Mouse (Mus musculus) lung, postnatal 14 days (tissue): ENCODE measurements around the gene Hist1h1c.
"Not testable (repeated sequence)": the region's sequence is repeated elsewhere in the genome, so short reads cannot be mapped to it uniquely, and the experiment has no call there.

Experiments
- DNase-seq: peaks from one replicate; pipeline ENCODE4 v3.0.0; 2021

Gene Hist1h1c

DNA sequence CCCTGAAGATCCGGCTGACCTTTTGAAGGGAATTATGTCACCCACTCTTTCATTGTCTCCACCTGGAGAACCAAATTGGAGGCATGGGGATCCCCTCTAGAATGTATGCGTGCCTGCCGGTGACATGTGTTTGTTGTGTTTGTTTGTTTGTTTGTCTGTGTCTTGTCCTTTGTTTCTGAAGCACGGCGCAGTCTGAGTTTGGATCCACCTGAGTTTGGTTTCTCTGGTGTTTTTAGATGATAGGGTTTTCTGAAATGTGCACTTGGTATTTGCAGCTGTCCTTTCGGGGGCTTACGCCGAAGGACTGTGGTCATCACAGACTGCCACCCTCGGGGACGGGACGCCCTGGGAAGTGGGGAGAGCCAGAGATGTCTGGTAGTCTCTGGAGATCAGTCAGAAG is 21.4 kb upstream of the Hist1h1c start:
- no peak for DNase-seq

DNA sequence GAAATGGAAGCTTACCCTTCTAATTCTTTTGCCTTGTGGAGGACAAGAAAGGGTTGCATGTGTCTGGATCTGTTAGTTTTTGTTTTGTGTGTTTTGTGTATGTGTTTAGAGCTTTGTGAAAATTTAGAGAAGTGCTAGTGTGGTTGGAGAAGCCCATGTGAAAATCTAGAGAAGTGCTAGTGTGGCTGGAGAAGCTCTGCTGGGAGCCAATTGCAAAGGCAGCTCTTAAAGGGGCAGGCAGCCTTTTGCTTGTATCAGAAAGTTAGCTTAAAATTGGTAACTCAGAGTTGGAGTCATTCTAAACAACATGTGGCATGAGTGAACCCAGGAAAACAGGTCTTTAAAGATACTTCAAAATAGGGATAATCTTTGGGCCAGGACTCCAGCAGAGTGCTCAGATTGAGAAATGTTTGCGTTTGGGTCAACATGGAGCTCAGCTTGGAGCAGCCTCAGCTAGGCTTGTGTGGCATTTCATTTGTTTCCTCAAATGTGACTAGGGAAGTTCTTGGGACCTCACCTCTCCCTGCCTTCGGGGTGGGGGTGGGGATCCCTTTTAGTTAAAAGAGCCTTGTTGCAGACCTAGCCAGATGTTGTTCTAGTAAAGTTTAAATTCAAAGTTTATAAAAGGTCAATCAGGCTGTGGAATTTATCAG is 20.9 kb upstream of the Hist1h1c start:
- not testable (repeated sequence) for DNase-seq

DNA sequence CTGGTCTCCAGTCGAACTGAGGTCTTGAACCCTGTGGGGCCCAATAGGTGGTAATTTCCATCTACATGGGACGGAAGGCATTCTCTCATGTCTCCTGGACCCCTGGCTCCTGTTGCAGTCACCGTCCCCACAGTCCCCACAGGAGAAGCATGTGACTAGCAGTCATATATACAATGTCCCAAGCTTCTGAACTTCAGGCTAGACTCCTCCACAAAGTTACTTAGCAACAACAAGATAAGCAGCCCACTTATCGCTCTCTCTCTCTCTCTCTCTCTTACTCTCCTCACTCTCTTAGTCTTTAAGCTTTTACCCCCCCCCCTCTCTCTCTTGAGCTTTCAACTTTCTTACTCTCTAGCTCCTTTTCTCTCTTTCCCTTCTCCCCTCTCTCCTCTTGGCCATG is 14.4 kb upstream of the Hist1h1c start:
- DNase-seq: no peak

DNA sequence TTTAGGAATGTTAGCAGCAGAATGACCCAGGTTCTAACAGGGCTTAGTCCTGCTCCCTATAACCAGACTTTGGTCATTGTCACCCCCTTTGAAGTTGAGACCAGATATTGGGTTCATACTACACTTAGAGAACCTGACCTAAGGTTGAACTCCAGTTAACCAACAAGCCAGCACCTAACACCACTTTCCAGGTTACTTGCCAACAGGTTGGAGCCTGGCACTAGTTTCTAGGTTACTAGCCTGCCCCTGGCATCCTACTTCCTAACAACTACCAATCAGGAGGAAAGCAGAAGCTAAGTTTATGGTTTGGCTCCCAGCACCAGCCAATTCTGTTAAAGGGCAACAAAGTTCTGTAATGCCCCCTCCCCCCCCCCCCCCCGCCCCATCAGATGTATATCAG is 13.4 kb upstream of the Hist1h1c start:
- DNase-seq: no peak

DNA sequence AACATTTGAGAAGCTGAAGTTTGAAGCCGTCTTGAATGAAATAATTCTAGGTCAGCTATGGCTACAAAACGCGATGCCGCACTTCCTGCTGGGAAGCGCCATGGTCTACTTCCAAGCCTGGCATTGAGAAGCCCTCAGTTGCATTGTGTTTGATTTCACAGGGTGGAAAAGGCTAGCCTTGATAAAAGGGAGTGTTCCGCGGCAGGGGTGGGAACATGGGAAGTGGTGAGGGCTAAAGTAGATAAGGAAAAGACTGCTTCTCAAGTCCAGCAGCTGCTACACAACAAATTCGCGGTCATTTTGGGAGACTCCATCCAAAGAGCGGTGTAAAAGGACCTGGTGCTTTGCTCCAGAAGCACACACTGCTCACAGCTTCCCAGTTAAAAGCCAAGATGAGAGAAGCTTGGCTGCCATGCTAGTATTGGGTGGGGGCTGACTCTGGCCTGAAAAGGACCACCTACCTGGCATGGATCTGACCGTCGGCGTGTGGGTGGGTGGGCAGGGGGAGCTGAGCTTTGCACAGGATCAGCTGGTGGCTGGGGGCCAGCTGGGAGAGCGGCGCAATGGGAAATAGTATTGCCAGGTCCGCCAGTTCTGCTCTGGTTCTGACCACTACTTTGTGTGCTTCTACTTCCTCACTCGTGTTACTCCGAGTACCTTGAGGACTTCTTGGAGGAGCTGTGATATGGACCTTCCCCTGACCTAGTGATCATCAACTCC is 10.0 kb upstream of the Hist1h1c start:
- no peak for DNase-seq

DNA sequence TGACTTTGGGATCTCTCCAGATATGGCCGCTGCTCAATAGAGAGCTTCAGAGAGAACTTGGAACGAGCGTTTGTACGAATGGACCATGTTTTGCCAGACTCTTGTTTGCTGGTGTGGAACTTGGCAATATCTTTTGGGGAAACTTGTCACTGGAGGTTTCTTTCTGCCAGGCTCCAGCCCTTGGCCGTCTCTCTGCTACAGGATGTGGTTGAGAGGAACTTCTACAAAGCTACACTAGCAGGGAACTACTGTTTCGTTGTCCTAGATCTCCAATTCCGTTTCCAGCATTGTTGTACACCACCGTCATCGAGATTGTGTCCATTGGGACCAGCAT is 9.4 kb upstream of the Hist1h1c start:
- no peak for DNase-seq

DNA sequence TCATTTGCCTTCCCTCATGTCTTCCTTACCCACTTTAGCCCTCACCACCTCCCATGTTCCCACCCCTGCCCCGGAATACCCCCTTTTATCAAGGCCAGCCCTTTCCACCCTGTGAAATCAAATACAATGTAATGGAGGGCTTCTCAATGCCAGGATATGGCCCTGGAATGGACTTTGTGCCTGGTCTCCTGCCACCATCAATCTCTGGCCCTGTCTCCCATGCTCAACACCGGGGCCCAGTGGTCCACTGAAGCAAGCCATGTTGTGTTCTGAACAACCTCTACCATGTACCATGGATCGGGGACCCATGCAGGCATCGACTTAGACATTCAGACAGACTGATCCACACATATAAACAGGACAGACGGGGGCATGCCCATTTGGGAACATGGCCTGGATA is 8.9 kb upstream of the Hist1h1c start:
- no peak for DNase-seq

DNA sequence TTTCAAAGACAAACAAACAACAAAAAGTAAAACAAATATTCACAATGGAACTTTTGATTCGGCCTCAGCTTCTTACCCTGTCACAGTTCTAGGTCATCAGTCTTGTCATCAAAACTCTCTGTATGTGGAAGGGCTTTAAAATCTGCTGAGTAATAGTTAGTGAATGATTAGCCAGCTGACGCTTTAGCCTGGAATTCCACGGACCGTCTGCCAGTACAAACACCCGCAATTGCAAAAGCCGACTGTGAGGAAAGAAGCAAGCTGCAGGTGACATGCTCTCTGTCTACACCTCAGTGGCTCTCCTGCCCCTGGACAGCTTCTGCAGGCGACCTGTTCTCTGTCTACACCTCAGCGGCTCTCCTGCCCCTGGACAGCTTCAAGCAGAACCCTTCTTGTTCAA is 8.1 kb upstream of the Hist1h1c start:
- no peak for DNase-seq

DNA sequence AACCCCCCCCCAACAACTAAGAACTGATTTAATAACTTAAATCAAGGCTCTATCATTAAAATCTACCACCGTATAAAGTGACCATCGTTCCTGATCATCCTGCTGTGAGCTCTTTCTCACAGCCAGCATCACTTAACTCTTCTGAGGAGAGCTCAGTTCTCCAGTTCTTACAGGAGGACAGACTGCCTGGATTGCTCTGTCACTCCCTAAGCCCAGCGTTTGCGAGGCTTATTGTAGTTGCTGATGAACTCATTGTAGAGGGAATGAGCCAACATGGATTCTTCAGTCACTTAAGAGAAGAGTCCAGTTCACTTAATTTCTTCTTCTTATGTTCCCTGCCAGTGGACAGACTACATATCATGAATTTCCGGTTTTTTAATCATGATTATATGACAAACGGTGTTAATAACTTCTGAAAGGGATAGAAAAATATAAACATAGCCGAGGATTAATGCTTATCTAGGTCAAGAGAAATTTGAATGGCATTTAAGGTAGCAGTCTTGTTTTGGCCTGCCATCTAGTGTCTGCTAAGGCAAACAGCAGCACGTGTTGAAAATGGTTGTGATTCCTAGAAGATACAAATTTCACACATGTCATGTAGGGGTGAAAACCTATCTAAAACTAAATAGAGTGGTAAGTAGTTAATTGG is 6.3 kb upstream of the Hist1h1c start:
- no peak for DNase-seq

DNA sequence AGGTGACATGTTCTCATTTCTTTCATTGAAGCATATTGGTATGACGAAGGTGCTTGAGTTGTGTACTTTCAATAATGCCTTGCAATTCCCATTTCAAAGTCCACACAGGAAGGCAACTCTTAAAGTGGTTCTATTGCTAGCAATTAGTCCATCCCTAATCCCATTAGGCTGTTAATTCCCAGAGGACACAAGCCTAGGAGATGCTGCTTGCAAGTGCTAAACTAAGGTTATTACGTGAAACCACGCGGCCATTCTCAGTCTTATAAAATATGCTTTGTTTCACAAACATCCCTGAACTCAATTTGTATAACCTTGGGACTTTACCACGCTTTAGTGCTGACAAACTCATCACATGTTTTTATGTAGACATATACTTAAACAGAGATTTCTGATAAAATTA is 1.5 kb upstream of the Hist1h1c start:
- DNase-seq: no peak

DNA sequence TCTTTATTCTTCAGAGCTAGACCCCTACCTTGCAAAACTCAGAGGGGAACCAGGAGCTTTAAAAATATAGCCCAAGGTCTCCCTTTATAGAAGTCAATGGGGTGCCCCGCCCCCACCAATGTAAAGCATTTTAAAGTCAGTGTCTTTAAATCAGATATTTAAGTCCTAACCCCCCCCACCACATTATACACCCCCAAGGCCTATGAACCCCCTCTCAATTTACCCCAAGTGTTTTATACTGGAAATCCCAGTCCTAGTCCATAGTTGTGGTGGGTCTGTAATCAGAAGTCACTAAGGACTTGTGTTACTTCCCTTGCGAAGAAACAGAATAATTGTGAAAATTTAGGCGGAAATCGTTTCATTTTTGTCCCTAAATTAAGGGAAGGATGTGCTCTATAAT is 567 bp upstream of the Hist1h1c start:
- no peak for DNase-seq

DNA sequence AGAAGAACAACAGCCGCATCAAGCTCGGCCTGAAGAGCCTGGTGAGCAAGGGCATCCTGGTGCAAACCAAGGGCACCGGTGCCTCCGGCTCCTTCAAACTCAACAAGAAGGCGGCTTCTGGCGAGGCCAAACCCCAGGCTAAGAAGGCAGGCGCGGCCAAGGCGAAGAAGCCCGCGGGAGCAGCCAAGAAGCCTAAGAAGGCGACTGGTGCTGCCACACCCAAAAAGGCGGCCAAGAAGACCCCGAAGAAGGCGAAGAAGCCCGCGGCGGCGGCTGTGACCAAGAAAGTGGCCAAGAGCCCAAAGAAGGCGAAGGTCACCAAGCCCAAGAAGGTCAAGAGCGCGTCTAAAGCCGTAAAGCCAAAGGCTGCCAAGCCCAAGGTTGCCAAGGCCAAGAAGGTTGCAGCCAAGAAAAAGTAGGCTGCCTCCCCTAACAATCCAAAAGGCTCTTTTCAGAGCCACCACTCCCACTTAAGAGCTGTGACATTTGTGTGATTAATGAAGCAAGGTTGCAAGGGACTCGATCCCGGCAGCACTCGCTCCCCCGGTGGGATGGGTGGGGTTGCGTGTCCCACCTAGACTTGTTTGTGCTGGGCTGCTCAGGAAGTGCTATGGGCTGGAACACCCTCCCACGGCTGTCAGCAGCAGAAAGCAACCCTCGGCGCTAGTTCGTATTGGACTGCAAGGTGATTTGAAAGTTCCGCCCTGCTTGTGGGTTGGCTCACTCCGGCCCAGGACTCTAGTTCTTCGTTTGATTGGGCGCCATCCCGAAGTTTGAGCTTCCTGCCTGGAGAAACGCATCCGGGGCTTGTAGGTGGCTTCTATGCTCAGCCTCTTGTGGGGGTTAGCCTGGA is 687 bp downstream of the Hist1h1c start:
- DNase-seq: peak; percentile 92

DNA sequence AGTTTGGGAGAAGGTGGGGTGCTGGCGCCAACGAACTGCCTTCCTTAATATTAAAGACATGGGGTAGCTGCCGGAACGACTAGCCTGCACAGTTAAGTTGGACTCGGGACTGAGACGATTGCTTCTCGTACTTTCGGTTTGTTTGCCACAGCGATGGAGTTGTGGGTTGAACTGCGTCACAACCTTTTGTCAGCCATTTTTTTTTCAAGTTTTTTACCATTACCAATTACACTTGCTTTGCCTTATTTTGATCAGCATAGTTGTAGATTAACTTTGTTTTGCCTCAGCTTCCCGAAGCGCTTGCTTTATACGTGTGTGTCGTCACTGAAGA is 1.3 kb downstream of the Hist1h1c start:
- DNase-seq: no peak

DNA sequence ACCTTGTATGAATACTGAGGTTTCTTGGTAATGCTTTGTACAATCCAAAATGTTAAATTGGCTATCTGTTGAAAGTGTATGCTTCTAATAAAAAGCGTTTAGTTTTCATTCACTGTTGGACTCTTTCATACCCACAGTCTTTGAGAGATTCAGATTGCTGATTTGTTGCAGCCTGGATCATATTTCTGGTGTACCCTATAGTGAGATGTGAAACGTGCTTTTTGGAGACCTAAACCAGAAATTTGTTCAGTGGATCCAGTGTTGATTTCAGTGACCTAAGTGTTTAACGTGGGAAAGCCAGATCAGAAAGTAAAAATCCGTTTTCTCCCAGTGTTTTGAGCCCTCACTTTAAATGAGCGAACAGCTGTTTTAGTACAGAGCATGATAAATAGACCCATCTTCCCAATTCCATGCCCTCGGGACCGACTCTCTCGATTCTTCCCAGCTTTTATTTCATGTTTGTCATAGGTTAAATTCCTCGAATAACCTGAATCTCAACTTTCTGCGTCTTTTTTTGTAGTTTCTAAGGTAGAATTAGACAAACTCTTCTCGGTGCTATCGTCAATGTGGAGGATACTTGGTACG is 1.7 kb downstream of the Hist1h1c start:
- no peak for DNase-seq

DNA sequence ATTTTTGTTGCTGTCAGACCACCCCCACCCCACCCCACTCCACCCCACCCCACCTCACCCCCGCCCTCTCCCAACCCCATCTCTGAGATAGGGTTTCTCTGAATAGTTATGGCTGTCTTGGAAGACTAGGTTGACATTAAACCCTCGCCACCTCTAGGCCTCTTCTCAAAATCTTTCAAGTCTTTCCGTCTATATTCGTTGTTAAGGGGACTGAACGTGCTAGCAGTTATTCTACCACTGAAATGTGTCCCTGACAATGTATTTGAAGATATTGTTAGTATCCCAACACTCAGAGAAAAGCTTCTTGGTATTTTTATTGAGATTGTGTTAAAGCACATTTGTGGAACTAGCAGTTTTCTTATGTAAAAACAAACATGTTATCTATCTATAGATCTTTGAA is 2.3 kb downstream of the Hist1h1c start:
- DNase-seq: no peak

DNA sequence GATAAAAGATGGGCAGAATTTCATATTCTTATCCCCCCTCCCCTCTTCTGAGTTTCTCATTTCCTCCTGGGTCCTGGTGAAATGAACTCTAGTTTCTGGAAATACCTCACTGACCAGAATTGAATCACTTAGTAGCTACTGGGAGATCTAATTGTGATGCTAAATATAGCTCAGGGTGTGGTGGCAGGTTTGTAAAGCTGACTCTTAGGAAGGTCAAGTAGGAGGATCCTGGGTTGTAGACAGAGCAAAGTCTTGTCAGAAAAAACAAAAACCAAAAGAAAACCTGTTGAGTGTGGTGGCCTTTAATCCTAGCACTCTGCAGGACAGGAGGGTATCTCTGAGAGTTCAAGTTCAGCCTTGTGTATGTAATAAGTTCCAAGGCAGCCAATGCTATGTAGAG is 3.4 kb downstream of the Hist1h1c start:
- DNase-seq: no peak

DNA sequence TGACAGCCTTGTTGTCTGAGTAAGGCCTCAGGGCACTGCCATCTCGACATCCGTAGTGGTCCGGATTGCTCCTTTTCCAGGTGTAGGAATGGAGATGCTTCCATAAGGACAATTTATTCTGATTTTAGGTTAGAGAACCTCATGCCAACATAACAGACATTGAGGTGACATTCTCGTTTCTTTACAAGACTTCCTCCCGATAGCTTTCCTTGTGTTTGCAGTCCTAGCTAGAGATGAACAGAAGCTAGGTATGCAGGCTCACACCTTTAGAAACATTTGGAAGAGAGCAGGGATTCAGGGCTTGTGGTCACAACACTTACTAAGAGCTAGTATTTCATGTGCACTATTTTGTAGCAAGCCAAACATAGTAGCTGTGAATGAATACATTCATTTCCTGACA is 4.6 kb downstream of the Hist1h1c start:
- no peak for DNase-seq

DNA sequence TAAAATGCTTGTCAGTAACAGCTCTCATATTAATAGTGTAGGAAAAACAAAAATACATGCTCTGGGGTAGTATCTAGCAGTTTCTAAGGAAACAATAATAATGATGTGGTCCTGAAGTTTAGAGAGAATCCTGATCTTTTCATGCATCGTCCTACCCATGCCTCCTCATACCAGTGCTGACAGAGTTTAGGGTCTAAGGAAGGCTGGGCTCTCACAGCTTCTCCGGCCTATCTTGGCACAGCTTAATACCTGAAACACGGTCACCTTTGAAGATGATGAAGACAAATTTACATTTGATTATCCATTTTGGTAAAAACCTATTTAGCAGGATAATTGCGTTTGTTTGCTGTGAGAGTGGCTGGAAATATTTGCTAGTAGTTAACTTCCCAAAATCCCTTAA is 5.4 kb downstream of the Hist1h1c start:
- no peak for DNase-seq

DNA sequence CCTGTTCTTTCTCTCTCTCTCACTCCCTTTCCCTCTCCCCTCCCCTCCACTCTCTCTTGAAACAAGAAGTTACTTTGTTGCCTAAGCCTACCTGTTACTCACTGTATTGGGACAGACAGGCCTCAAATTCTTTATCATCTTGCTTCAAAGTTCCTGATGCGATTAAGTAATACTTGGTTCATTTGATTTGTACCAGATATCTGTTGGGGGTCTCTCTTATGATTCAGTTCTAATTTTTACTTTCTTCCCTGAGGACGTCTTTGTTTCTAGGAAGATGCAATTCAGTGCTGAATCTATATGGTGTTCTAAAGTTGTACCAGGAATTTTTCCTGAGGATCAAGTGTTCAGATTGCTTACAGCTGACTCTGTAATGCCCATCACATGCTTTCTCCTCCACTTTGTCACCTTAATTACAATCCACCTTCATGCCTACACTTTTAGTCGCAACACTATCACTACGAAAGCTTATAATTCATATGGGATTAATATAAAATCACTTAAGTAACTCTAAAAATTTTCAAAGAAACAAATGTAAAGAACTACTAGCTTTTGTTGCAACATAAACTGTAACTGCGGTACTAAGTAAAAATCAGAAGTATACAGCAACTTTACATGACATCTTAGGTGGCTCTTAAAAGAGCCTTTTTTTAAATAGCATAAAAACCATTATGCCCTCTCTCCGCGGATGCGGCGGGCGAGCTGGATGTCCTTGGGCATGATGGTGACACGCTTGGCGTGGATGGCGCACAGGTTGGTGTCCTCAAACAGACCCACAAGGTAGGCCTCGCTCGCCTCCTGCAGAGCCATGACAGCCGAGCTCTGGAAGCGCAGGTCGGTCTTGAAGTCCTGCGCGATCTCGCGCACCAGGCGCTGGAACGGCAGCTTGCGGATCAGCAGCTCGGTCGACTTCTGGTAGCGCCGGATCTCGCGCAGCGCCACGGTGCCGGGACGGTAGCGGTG is 6.1 kb downstream of the Hist1h1c start:
- no peak for DNase-seq

DNA sequence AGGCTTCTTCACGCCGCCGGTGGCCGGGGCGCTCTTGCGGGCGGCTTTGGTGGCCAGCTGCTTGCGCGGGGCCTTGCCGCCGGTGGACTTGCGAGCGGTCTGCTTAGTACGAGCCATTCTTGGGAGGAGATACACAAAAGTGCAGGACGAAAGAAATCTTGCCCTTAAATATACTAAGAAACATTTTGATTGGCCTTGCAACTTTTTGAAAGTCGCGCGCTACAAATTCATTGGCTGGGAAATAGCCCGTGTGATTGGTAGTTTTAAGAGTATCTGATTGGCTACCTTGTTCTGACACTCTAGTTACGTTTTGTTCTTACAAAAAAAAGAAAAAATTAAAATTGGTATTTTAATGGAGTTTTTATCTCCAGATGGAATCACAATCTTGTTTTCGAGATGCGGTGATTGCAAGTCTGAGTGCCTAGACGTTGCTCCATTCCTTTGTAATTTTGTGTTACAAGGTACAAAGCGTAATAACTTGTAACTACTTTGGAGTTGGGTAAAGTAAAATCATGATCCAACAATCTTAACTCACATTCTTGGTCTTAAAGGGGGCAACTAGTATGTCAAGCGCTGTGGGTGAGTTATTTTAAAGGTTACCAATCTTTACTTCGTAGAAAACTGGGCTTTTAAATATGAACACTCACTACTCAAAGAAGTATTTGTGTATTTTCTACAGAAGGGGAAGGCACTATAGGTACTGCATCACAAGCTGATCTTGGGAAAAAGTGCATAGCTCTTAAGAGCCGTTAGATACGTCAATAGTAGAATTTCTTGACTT is 7.0 kb downstream of the Hist1h1c start, which contains the start of gene Hist1h3c:
Gene Hist1h3c (minus strand): TSS at position 222 of the 781 bp plus-strand sequence.
- peak; percentile 88 for DNase-seq
